Mouse (Mus musculus): ENCODE measurements around the gene Cachd1. TPM values are rescaled to one million over a fixed set of nuclear protein-coding genes. Genes with fewer than 3 reads are reported as not detected.

Gene Cachd1
- total and polyA plus RNA-seq, 3 experiments, result 6.1 to 55.2 (median 28.8) TPM

- ATAC-seq (ENCODE audit: extremely low read depth, insufficient number of reproducible peaks, low FRiP score, poor library complexity, severe bottlenecking) (no peak), DNase-seq (ENCODE audit: low spot score) (no peak)
- TF ChIP-seq CTCF (IDR thresholded peaks at IDR 0.05; ENCODE audit: low read depth, low read length) (no peak), GATA1 (IDR thresholded peaks at IDR 0.05; ENCODE audit: borderline replicate concordance, low read length) (no peak), POLR2AphosphoS5 (IDR thresholded peaks at IDR 0.05; ENCODE audit: insufficient replicate concordance, low read depth, low read length) (no peak), GATA2 (IDR thresholded peaks at IDR 0.05; ENCODE audit: borderline replicate concordance, low read depth, low read length) (no peak), TAL1 (conservative IDR thresholded peaks at IDR 0.05; ENCODE audit: low read depth, low read length) (no peak)
- H3K4me1 ChIP-seq (ENCODE audit: insufficient read depth, low read depth, low read length), result no peaks in the 10 kb centered on the region
- H3K36me3 ChIP-seq (replicated peaks), result no peaks in the 10 kb centered on the region
- H3K9me3 ChIP-seq (replicated peaks), result no peaks in the 10 kb centered on the region
- H3K27me3 ChIP-seq (ENCODE audit: insufficient read depth, low read length), result peaks cover 5% of the 10 kb centered on the region
- H3K4me3 ChIP-seq (ENCODE audit: low read depth, low read length), result no peak overlapping the region
These were observed 267.2 kb downstream of the Cachd1 start for GRCm38 (mm10) chr4:101043691-101044090.

GRCm38 (mm10) chr4:101044149-101044548 is 267.7 kb downstream of the Cachd1 start:
- Histone ChIP-seq H3K9me3 (replicated peaks) (no peaks in the 10 kb centered on the region), H3K4me3 (ENCODE audit: low read depth, low read length) (no peak overlapping the region), H3K4me1 (ENCODE audit: insufficient read depth, low read depth, low read length) (no peaks in the 10 kb centered on the region), H3K27me3 (ENCODE audit: insufficient read depth, low read length) (peaks cover 5% of the 10 kb centered on the region), H3K36me3 (replicated peaks) (no peaks in the 10 kb centered on the region)
- DNase-seq (ENCODE audit: low spot score) (no peak), ATAC-seq (ENCODE audit: extremely low read depth, insufficient number of reproducible peaks, low FRiP score, poor library complexity, severe bottlenecking) (no peak)
- no peak for TF ChIP-seq GATA2 (IDR thresholded peaks at IDR 0.05; ENCODE audit: borderline replicate concordance, low read depth, low read length)
- TF ChIP-seq GATA1 (IDR thresholded peaks at IDR 0.05; ENCODE audit: borderline replicate concordance, low read length), result no peak
- no peak for TF ChIP-seq POLR2AphosphoS5 (IDR thresholded peaks at IDR 0.05; ENCODE audit: insufficient replicate concordance, low read depth, low read length)

- ATAC-seq (ENCODE audit: extremely low read depth, insufficient number of reproducible peaks, low FRiP score, poor library complexity, severe bottlenecking) (no peak), DNase-seq (ENCODE audit: low spot score) (no peak)
- Histone ChIP-seq H3K9me3 (replicated peaks) (no peaks in the 10 kb centered on the region), H3K27me3 (ENCODE audit: insufficient read depth, low read length) (no peaks in the 10 kb centered on the region; the same call in 1 of the 2 replicates), H3K36me3 (replicated peaks) (no peaks in the 10 kb centered on the region), H3K4me1 (ENCODE audit: insufficient read depth, low read depth, low read length) (no peaks in the 10 kb centered on the region), H3K4me3 (ENCODE audit: low read depth, low read length) (no peak overlapping the region)
- TF ChIP-seq POLR2AphosphoS5 (IDR thresholded peaks at IDR 0.05; ENCODE audit: insufficient replicate concordance, low read depth, low read length) (no peak), GATA2 (IDR thresholded peaks at IDR 0.05; ENCODE audit: borderline replicate concordance, low read depth, low read length) (no peak), GATA1 (IDR thresholded peaks at IDR 0.05; ENCODE audit: borderline replicate concordance, low read length) (no peak), TAL1 (conservative IDR thresholded peaks at IDR 0.05; ENCODE audit: low read depth, low read length) (no peak), CTCF (IDR thresholded peaks at IDR 0.05; ENCODE audit: low read depth, low read length) (no peak)
These were observed 270.1 kb downstream of the Cachd1 start for GRCm38 (mm10) chr4:101046576-101046975.

- peaks cover 5% of the 10 kb centered on the region; the same call in 1 of the 2 replicates for H3K9me3 ChIP-seq (replicated peaks)
- H3K36me3 ChIP-seq (replicated peaks), result no peaks in the 10 kb centered on the region
- no peak for TF ChIP-seq GATA2 (IDR thresholded peaks at IDR 0.05; ENCODE audit: borderline replicate concordance, low read depth, low read length)
- no peak for TF ChIP-seq GATA1 (IDR thresholded peaks at IDR 0.05; ENCODE audit: borderline replicate concordance, low read length)
- TF ChIP-seq CTCF (IDR thresholded peaks at IDR 0.05; ENCODE audit: low read depth, low read length), result no peak
- no peak for TF ChIP-seq TAL1 (conservative IDR thresholded peaks at IDR 0.05; ENCODE audit: low read depth, low read length)
- no peak for TF ChIP-seq POLR2AphosphoS5 (IDR thresholded peaks at IDR 0.05; ENCODE audit: insufficient replicate concordance, low read depth, low read length)
- H3K27me3 ChIP-seq (ENCODE audit: insufficient read depth, low read length), result no peaks in the 10 kb centered on the region
- no peak overlapping the region for H3K4me3 ChIP-seq (ENCODE audit: low read depth, low read length)
- ATAC-seq (ENCODE audit: extremely low read depth, insufficient number of reproducible peaks, low FRiP score, poor library complexity, severe bottlenecking), result no peak
- no peaks in the 10 kb centered on the region for H3K4me1 ChIP-seq (ENCODE audit: insufficient read depth, low read depth, low read length)
- no peak for DNase-seq (ENCODE audit: low spot score)
These were observed 285.7 kb downstream of the Cachd1 start for GRCm38 (mm10) chr4:101062146-101062545.

GRCm38 (mm10) chr4:101066401-101066800 is 289.9 kb downstream of the Cachd1 start:
- TF ChIP-seq GATA1 (IDR thresholded peaks at IDR 0.05; ENCODE audit: borderline replicate concordance, low read length), result no peak
- no peak for TF ChIP-seq POLR2AphosphoS5 (IDR thresholded peaks at IDR 0.05; ENCODE audit: insufficient replicate concordance, low read depth, low read length)
- TF ChIP-seq TAL1 (conservative IDR thresholded peaks at IDR 0.05; ENCODE audit: low read depth, low read length), result no peak
- TF ChIP-seq CTCF (IDR thresholded peaks at IDR 0.05; ENCODE audit: low read depth, low read length), result no peak
- TF ChIP-seq GATA2 (IDR thresholded peaks at IDR 0.05; ENCODE audit: borderline replicate concordance, low read depth, low read length), result no peak
- peaks cover 3% of the 10 kb centered on the region; the same call in 1 of the 2 replicates for H3K27me3 ChIP-seq (ENCODE audit: insufficient read depth, low read length)
- H3K4me1 ChIP-seq (ENCODE audit: insufficient read depth, low read depth, low read length), result no peaks in the 10 kb centered on the region
- H3K9me3 ChIP-seq (replicated peaks), result peaks cover 7% of the 10 kb centered on the region
- no peaks in the 10 kb centered on the region for H3K36me3 ChIP-seq (replicated peaks)
- no peak for DNase-seq (ENCODE audit: low spot score)
- no peak overlapping the region for H3K4me3 ChIP-seq (ENCODE audit: low read depth, low read length)
- ATAC-seq (ENCODE audit: extremely low read depth, insufficient number of reproducible peaks, low FRiP score, poor library complexity, severe bottlenecking), result no peak

GRCm38 (mm10) chr4:101068786-101069153 is 292.3 kb downstream of the Cachd1 start, which contains the start of gene Raver2:
Gene Raver2 (plus strand): TSS chr4:101068983.
- H3K4me1 ChIP-seq (ENCODE audit: insufficient read depth, low read depth, low read length), result no peaks in the 10 kb centered on the region
- no peak for ATAC-seq (ENCODE audit: extremely low read depth, insufficient number of reproducible peaks, low FRiP score, poor library complexity, severe bottlenecking)
- peaks cover 5% of the 10 kb centered on the region for H3K9me3 ChIP-seq (replicated peaks)
- TF ChIP-seq GATA1 (IDR thresholded peaks at IDR 0.05; ENCODE audit: borderline replicate concordance, low read length) (no peak), CTCF (IDR thresholded peaks at IDR 0.05; ENCODE audit: low read depth, low read length) (no peak), GATA2 (IDR thresholded peaks at IDR 0.05; ENCODE audit: borderline replicate concordance, low read depth, low read length) (no peak), TAL1 (conservative IDR thresholded peaks at IDR 0.05; ENCODE audit: low read depth, low read length) (no peak), POLR2AphosphoS5 (IDR thresholded peaks at IDR 0.05; ENCODE audit: insufficient replicate concordance, low read depth, low read length) (no peak)
- no peaks in the 10 kb centered on the region for H3K36me3 ChIP-seq (replicated peaks)
- no peak for DNase-seq (ENCODE audit: low spot score)
- no peak within 1 kb of the TSS for H3K4me3 ChIP-seq (ENCODE audit: low read depth, low read length)
- peaks cover 3% of the 10 kb centered on the region; the same call in 1 of the 2 replicates for H3K27me3 ChIP-seq (ENCODE audit: insufficient read depth, low read length)

Data from G1E (cell line).